In genomic region chr16:62936316-62936715, GRCm38 (mm10) we compare ENCODE assay signal across 19 mouse cellular contexts.
"Had no signal": no experiment of that assay in that cellular context is flagged by ENCODE, and none has a peak within 500 bp of the region (broad histone marks: within the 10 kb centered on the region; RNA-seq: fewer than 3 reads in every experiment).

No protein-coding gene starts in this region.

- H3K36me3 ChIP-seq: limb, embryonic 12.5 days; limb, embryonic 15.5 days; liver, embryonic 15.5 days; lung, embryonic 15.5 days; midbrain, embryonic 10.5 days; midbrain, embryonic 13.5 days; stomach, embryonic 15.5 days had no signal

- H3K4me3 ChIP-seq: limb, embryonic 12.5 days; limb, embryonic 15.5 days; liver, embryonic 15.5 days; lung, embryonic 15.5 days; megakaryocyte, embryonic 14.5 days; midbrain, embryonic 10.5 days; midbrain, embryonic 13.5 days; stomach, embryonic 15.5 days had no signal

- H3K4me1 ChIP-seq: limb, embryonic 12.5 days; limb, embryonic 15.5 days; liver, embryonic 15.5 days; lung, embryonic 15.5 days; midbrain, embryonic 10.5 days; midbrain, embryonic 13.5 days; stomach, embryonic 15.5 days had no signal

- H3K27me3 ChIP-seq: liver, embryonic 15.5 days; lung, embryonic 15.5 days; megakaryocyte, embryonic 14.5 days; midbrain, embryonic 13.5 days; stomach, embryonic 15.5 days had no signal

- H3K4me2 ChIP-seq: limb, embryonic 12.5 days; limb, embryonic 15.5 days; liver, embryonic 11.5 days; liver, embryonic 15.5 days; lung, embryonic 15.5 days; midbrain, embryonic 13.5 days; stomach, embryonic 15.5 days had no signal

- H3K27ac ChIP-seq: limb, embryonic 12.5 days; limb, embryonic 15.5 days; liver, embryonic 15.5 days; lung, embryonic 15.5 days; midbrain, embryonic 10.5 days; midbrain, embryonic 13.5 days; stomach, embryonic 15.5 days had no signal

- DNase-seq: kidney, postnatal 14 days; kidney, postnatal 4 days; left cerebral cortex, postnatal 4 days; lung, adult 18-20 months; lung, postnatal 10 days; lung, postnatal 36 days; right cerebral cortex, adult 18-20 months; right cerebral cortex, postnatal 25 days; spleen, adult 18-20 months; thymus, postnatal 36 days had no signal

- H3K9me3 ChIP-seq: limb, embryonic 12.5 days; limb, embryonic 15.5 days; liver, embryonic 15.5 days; lung, embryonic 15.5 days; megakaryocyte, embryonic 14.5 days; midbrain, embryonic 10.5 days; midbrain, embryonic 13.5 days; stomach, embryonic 15.5 days had no signal

- H3K9ac ChIP-seq: limb, embryonic 12.5 days; limb, embryonic 15.5 days; liver, embryonic 15.5 days; lung, embryonic 15.5 days; midbrain, embryonic 13.5 days; stomach, embryonic 15.5 days had no signal
